Mouse (Mus musculus) cortical plate, adult 2 months (tissue): Measurements from ENCODE around the gene Jun.

Source experiments
- CTCF ChIP-seq: fragments of 200-500 bp; IDR thresholded peaks from 2 replicates; pipeline ENCODE4 v1.5.1; 2011; ENCODE audit warnings: mild to moderate bottlenecking, control low read depth, low read length; ENCODE audit not compliant: insufficient read depth; ENCODE audit errors: extremely low read depth
- POLR2A ChIP-seq: fragments of 200-500 bp; IDR thresholded peaks from 2 replicates; pipeline ENCODE4 v1.6.1; 2011; ENCODE audit warnings: mild to moderate bottlenecking, low read length, control low read depth; ENCODE audit not compliant: insufficient read depth; ENCODE audit errors: extremely low read depth

GRCm38 (mm10) chr4:95049153-95049552 lies 2.9 kb downstream of the Jun start:
- TF ChIP-seq POLR2A (no peak), CTCF (no peak)
